ENCODE assay signal across 9 mouse cellular contexts in the genomic region with DNA sequence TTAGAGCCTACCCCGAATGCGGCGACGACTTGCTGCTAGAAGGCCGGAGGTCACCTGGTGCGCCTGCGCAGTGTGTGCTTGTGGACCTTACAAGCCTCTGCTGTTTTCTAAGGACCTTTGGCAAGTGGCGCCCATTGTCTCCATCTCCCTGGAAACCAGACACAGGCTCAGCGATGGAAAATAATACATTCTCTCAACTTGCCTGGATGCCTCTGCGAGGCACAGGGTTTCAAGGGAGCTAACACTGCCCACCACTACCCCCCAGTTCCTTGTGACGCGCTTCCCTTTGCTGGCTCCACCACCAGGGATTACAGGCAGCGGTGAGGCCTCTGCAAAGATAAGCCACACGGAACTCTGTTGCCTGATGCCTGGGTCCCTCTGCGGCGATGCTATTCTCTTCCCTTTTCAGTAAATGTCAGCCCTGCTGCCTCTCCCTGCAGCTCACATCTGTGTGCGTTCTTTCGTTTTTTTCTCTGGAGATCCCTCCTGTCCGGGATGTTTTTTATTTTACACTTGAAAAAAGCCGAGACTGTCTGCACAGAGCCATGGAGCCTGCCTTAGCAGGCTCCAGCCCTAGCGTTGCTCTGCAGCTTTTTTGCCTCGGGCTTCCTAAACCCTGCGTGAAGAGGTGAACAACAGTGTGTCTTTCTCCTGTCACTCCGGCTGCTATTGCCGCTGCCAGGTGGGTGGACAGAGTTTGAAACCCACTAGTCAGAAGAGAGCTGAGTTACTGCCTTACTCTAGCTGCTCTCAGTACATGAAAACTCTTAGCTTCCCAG.
DNase-seq lines count a peak whose midpoint lies in the region; ATAC-seq and TF ChIP-seq lines count a peak whose summit lies in the region.
"Had no signal": no experiment of that assay in that cellular context is flagged by ENCODE, and none has a peak within 500 bp of the region (broad histone marks: within the 10 kb centered on the region; RNA-seq: fewer than 3 reads in every experiment).

No protein-coding gene starts in this region.

- H3K9ac ChIP-seq in forebrain, embryonic 11.5 days (ENCODE audit: low read length): peak overlapping the region; percentile 48
- H3K9ac ChIP-seq in neural tube, embryonic 11.5 days (ENCODE audit: low read length): peak overlapping the region; percentile 39

- no peaks in the 10 kb centered on the region for H3K36me3 ChIP-seq in forebrain, embryonic 11.5 days (ENCODE audit: control insufficient read depth, insufficient read depth, low read length)
- H3K36me3 ChIP-seq in neural tube, embryonic 11.5 days (ENCODE audit: control insufficient read depth, insufficient read depth, low read length): no peaks in the 10 kb centered on the region
- H3K36me3 ChIP-seq in thymus, adult 2 months (ENCODE audit: control insufficient read depth, insufficient read depth, low read length): no peaks in the 10 kb centered on the region

- 18% methylated on average over 25 of the region's 25 CpGs for WGBS in forebrain, embryonic 11.5 days
- WGBS in neural tube, embryonic 11.5 days: 45% methylated on average over 25 of the region's 25 CpGs
- WGBS in thymus, adult 2 months: 77% methylated on average over 25 of the region's 25 CpGs

- ATAC-seq in forebrain, embryonic 11.5 days (replicated peaks; ENCODE audit: low FRiP score): peak; percentile 66
- no peak for ATAC-seq in neural tube, embryonic 11.5 days (ENCODE audit: insufficient read depth, low FRiP score, low TSS enrichment)
- no peak for ATAC-seq in CD4-positive, CD25-positive, alpha-beta regulatory T cell, adult 4 months

- peak overlapping the region; percentile 53; the same call in 1 of the 2 replicates for H3K27ac ChIP-seq in forebrain, embryonic 11.5 days (ENCODE audit: low read depth, low read length)
- H3K27ac ChIP-seq in neural tube, embryonic 11.5 days (ENCODE audit: low read depth, low read length): no peak overlapping the region
- H3K27ac ChIP-seq in thymus, adult 2 months (ENCODE audit: control insufficient read depth, insufficient read depth, low read length): no peak overlapping the region
- H3K27ac ChIP-seq: macrophage had no signal

- H3K27me3 ChIP-seq in forebrain, embryonic 11.5 days (ENCODE audit: control insufficient read depth, insufficient read depth, low read length): no peaks in the 10 kb centered on the region
- no peaks in the 10 kb centered on the region for H3K27me3 ChIP-seq in neural tube, embryonic 11.5 days (ENCODE audit: control insufficient read depth, insufficient read depth, low read length)
- no peaks in the 10 kb centered on the region for H3K27me3 ChIP-seq in thymus, adult 2 months (ENCODE audit: control insufficient read depth, insufficient read depth, low read length)

- no peak for TF ChIP-seq CTCF in thymus, adult 2 months (IDR thresholded peaks at IDR 0.05; ENCODE audit: borderline replicate concordance, control insufficient read depth, extremely low read depth, insufficient read depth, low read length, poor library complexity)

- no peaks in the 10 kb centered on the region for H3K9me3 ChIP-seq in forebrain, embryonic 11.5 days (ENCODE audit: control insufficient read depth, low read length)
- H3K9me3 ChIP-seq in neural tube, embryonic 11.5 days (ENCODE audit: control insufficient read depth, low read length): no peaks in the 10 kb centered on the region

- DNase-seq in cerebellum, postnatal 36 days: peak; percentile 10 to 19
- no peak for DNase-seq in cerebellum, adult 9-11 months
- peak; percentile 76 for DNase-seq in forebrain, embryonic 11.5 days (ENCODE audit: low spot score)
- peak; percentile 28 to 45 for DNase-seq in layer of hippocampus, postnatal 10 days (ENCODE audit: low spot score in 2 of 2)
- peak; percentile 65 for DNase-seq in neural tube, embryonic 11.5 days (ENCODE audit: low spot score)
- DNase-seq in thymus, adult 2 months: no peak
- DNase-seq in kidney, adult 18-20 months: no peak

- no peak for TF ChIP-seq POLR2A in thymus, adult 2 months (IDR thresholded peaks at IDR 0.05; ENCODE audit: control insufficient read depth, extremely low read depth, insufficient read depth, low read length, poor library complexity)

- 0 out of 2 replicates have a peak overlapping the region, but pooled peaks have one; percentile 9 for H3K4me3 ChIP-seq in forebrain, embryonic 11.5 days (ENCODE audit: low read depth, low read length)
- H3K4me3 ChIP-seq in neural tube, embryonic 11.5 days (ENCODE audit: low read depth, low read length): no peak overlapping the region
- H3K4me3 ChIP-seq in thymus, adult 2 months (ENCODE audit: control insufficient read depth, insufficient read depth, low read length): no peak overlapping the region

- H3K4me2 ChIP-seq in forebrain, embryonic 11.5 days (ENCODE audit: low read depth, low read length, severe bottlenecking): peak overlapping the region; percentile 45
- H3K4me2 ChIP-seq in neural tube, embryonic 11.5 days (ENCODE audit: low read depth): peak overlapping the region; percentile 27; the same call in 1 of the 2 replicates

- H3K4me1 ChIP-seq in forebrain, embryonic 11.5 days (replicated peaks; ENCODE audit: control insufficient read depth, insufficient read depth, low read length): peaks cover 14% of the 10 kb centered on the region; the same call in 1 of the 2 replicates
- H3K4me1 ChIP-seq in neural tube, embryonic 11.5 days (ENCODE audit: control insufficient read depth, insufficient read depth, low read length): peaks cover 11% of the 10 kb centered on the region
- peaks cover 3% of the 10 kb centered on the region; the same call in 1 of the 2 replicates for H3K4me1 ChIP-seq in thymus, adult 2 months (replicated peaks; ENCODE audit: control insufficient read depth, insufficient read depth, low read length)

Comparison
In these comparisons a context has a peak if more than half of its experiments do, and no peak if none do; other contexts are left out.
1. DNase-seq: peak in cerebellum, postnatal 36 days (2 of 2), forebrain, embryonic 11.5 days (single experiment), layer of hippocampus, postnatal 10 days (2 of 2) and neural tube, embryonic 11.5 days (single experiment); none in cerebellum, adult 9-11 months (single experiment), thymus, adult 2 months (single experiment) and kidney, adult 18-20 months (single experiment).